In the genomic region with DNA sequence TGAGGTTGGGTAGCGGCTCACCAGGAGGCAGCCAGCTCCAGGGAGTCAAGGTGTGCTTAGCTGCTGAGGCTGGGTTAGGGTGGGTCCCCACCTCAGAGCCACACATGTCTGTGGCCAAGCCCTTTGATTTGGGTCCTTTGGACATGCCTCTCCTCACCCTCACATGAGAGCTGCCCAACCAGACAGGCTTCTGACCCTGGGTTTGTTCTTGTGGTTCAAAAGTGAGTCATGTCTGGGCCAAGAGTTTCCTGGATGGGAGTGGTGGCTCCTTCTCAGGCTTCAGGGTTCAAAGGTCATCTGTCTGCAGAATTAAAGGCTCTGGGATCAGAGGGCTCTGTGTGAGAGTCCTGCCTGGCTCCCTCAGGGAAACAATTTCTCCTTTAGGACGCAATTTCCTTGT, we compare ENCODE assay signal across 29 mouse cellular contexts. TPM values are rescaled to one million over a fixed set of nuclear protein-coding genes. Genes with fewer than 3 reads are reported as not detected.
A peak's percentile ranks its signal among the peaks of the same experiment; 100 is the strongest.
DNase-seq lines count a peak whose midpoint lies in the region; ATAC-seq and TF ChIP-seq lines count a peak whose summit lies in the region.
"Had no signal": no experiment of that assay in that cellular context is flagged by ENCODE, and none has a peak within 500 bp of the region (broad histone marks: within the 10 kb centered on the region; RNA-seq: fewer than 3 reads in every experiment).

No protein-coding gene starts in this region.

- TF ChIP-seq CTCF in gastrocnemius, adult 2 months (IDR thresholded peaks at IDR 0.05), result no peak
- no peak for TF ChIP-seq CTCF in small intestine, adult 2 months (IDR thresholded peaks at IDR 0.05; ENCODE audit: extremely low read depth, insufficient read length, insufficient replicate concordance, low read depth, low read length)

- H3K4me3 ChIP-seq in gastrocnemius, adult 2 months, result no peak overlapping the region
- no peak overlapping the region for H3K4me3 ChIP-seq in intestine, embryonic 16.5 days (ENCODE audit: low read length)
- no peak overlapping the region for H3K4me3 ChIP-seq in small intestine, adult 2 months (ENCODE audit: low read depth, low read length)
- H3K4me3 ChIP-seq: embryonic facial prominence, embryonic 13.5 days; heart, embryonic 10.5 days; heart, embryonic 15.5 days; limb, embryonic 13.5 days; liver, embryonic 13.5 days had no signal

- TF ChIP-seq POLR2A in small intestine, adult 2 months (IDR thresholded peaks at IDR 0.05; ENCODE audit: low read depth, low read length), result no peak

- peak; percentile 89 for ATAC-seq in intestine, embryonic 16.5 days
- ATAC-seq: forebrain, postnatal 0 days; hindbrain, embryonic 16.5 days had no signal

- intact Hi-C loops in gastrocnemius, adult 2 months (cut with DNase I), result no loop called here
- intact Hi-C loops in gastrocnemius, postnatal 14 days (cut with DNase I; ENCODE audit: low total_unique reads), result no loop called here
- intact Hi-C loops in left cerebral cortex, postnatal 25 days (cut with DNase I), result no loop called here
- intact Hi-C loops in left cerebral cortex, postnatal 14 days (cut with DNase I), result no loop called here

- H3K4me2 ChIP-seq in intestine, embryonic 16.5 days (ENCODE audit: low read depth, low read length), result no peak overlapping the region
- H3K4me2 ChIP-seq: embryonic facial prominence, embryonic 13.5 days; heart, embryonic 15.5 days; limb, embryonic 13.5 days; liver, embryonic 13.5 days had no signal

- no peaks in the 10 kb centered on the region for H3K36me3 ChIP-seq in intestine, embryonic 16.5 days (ENCODE audit: control insufficient read depth, insufficient read depth, low read length)
- H3K36me3 ChIP-seq in small intestine, adult 2 months (ENCODE audit: control insufficient read depth, insufficient read depth, low read length), result no peaks in the 10 kb centered on the region
- H3K36me3 ChIP-seq: embryonic facial prominence, embryonic 13.5 days; heart, embryonic 10.5 days; heart, embryonic 15.5 days; limb, embryonic 13.5 days; liver, embryonic 13.5 days had no signal

- peak; percentile 6 for DNase-seq in gastrocnemius, adult 2 months
- DNase-seq in gastrocnemius, postnatal 14 days, result no peak
- peak; percentile 89 for DNase-seq in 416B (ENCODE audit: low read depth)
- no peak for DNase-seq in testis, postnatal 14 days (ENCODE audit: low spot score)
- DNase-seq in left cerebral cortex, postnatal 25 days (ENCODE audit: low spot score in 2 of 2), result no peak
- no peak for DNase-seq in left cerebral cortex, postnatal 14 days (ENCODE audit: low spot score in 2 of 2)
- DNase-seq: B cell, adult 2 months; cerebellum, adult 11 months; cerebellum, adult 9-10 months; forebrain, postnatal 0 days; gastrocnemius, postnatal 10 days; kidney, adult 11 months; kidney, postnatal 10 days; layer of hippocampus, adult 9-11 months; liver, embryonic 13.5 days; lung, adult 2 months; midbrain, embryonic 14.5 days; right cerebral cortex, postnatal 4 days; thymus, postnatal 4 days had no signal

- no peak overlapping the region for H3K27ac ChIP-seq in gastrocnemius, adult 2 months
- H3K27ac ChIP-seq in intestine, embryonic 16.5 days (ENCODE audit: low read length), result no peak overlapping the region
- H3K27ac ChIP-seq in small intestine, adult 2 months (ENCODE audit: insufficient read depth, low read depth, low read length), result peak overlapping the region; percentile 42; the same call in 1 of the 2 replicates
- H3K27ac ChIP-seq: embryonic facial prominence, embryonic 13.5 days; heart, embryonic 10.5 days; heart, embryonic 15.5 days; limb, embryonic 13.5 days; liver, embryonic 13.5 days; macrophage had no signal

- H3K27me3 ChIP-seq in intestine, embryonic 16.5 days (replicated peaks; ENCODE audit: control insufficient read depth, insufficient read depth, low read length), result no peaks in the 10 kb centered on the region
- H3K27me3 ChIP-seq in small intestine, adult 2 months (ENCODE audit: control insufficient read depth, insufficient read depth, low read length), result no peaks in the 10 kb centered on the region
- H3K27me3 ChIP-seq: embryonic facial prominence, embryonic 13.5 days; heart, embryonic 15.5 days; limb, embryonic 13.5 days; liver, embryonic 13.5 days had no signal

- H3K9me3 ChIP-seq in intestine, embryonic 16.5 days (ENCODE audit: control insufficient read depth, low read length), result no peaks in the 10 kb centered on the region
- H3K9me3 ChIP-seq: embryonic facial prominence, embryonic 13.5 days; heart, embryonic 10.5 days; heart, embryonic 15.5 days; limb, embryonic 13.5 days; liver, embryonic 13.5 days had no signal

- 82% methylated on average over 2 of the region's 2 CpGs for WGBS in intestine, embryonic 16.5 days
- WGBS in small intestine, adult 2 months, result 71% methylated on average over 2 of the region's 2 CpGs

- H3K9ac ChIP-seq in intestine, embryonic 16.5 days (ENCODE audit: low read depth, low read length), result no peak overlapping the region
- H3K9ac ChIP-seq: embryonic facial prominence, embryonic 13.5 days; forebrain, postnatal 0 days; heart, embryonic 15.5 days; limb, embryonic 13.5 days; liver, embryonic 13.5 days had no signal

- H3K4me1 ChIP-seq in intestine, embryonic 16.5 days (ENCODE audit: control insufficient read depth, insufficient read depth, low read length), result 0 out of 2 replicates have a peak, but pooled peaks cover 3% of the 10 kb centered on the region
- peaks cover 13% of the 10 kb centered on the region for H3K4me1 ChIP-seq in small intestine, adult 2 months (ENCODE audit: control insufficient read depth, insufficient read depth, insufficient read length, low read length)
- H3K4me1 ChIP-seq: heart, embryonic 10.5 days; heart, embryonic 15.5 days; limb, embryonic 13.5 days; liver, embryonic 13.5 days had no signal

RNA-seq across cellular contexts. Expression of a gene that starts 44.9 kb away (rescaled TPM):
- 10 to 100 TPM; 20.0 to 24.4 TPM for total RNA-seq in gastrocnemius, adult 2 months (2021)
- 10 to 100 TPM; 11.1 to 12.1 TPM for total RNA-seq in gastrocnemius, postnatal 14 days (2021)
- 4.4 and 4.6 TPM in 2 replicates for polyA plus RNA-seq in intestine, embryonic 16.5 days (2015; fragmentation: Nextera tagmentation; extraction: Ambion mirVana)
- 58.9 and 93.7 TPM in 2 replicates for polyA plus RNA-seq in small intestine, adult 2 months (2012; rRNA removed)
- 10 to 100 TPM; 44.9 to 53.8 TPM for total RNA-seq in left cerebral cortex, postnatal 25 days (2021)
- 10 to 100 TPM; 43.3 to 56.9 TPM for total RNA-seq in left cerebral cortex, postnatal 14 days (2021)
- total RNA-seq: granulocyte monocyte progenitor cell, adult 5-6 weeks; neutrophil, adult 5-6 weeks had no signal

Comparison
In these comparisons a context has a peak if more than half of its experiments do, and no peak if none do; other contexts are left out.
1. DNase-seq: peak in gastrocnemius, adult 2 months (single experiment) and 416B (single experiment); none in gastrocnemius, postnatal 14 days (single experiment), testis, postnatal 14 days (single experiment), left cerebral cortex, postnatal 25 days (0 of 2) and left cerebral cortex, postnatal 14 days (0 of 2).